Mouse (Mus musculus): ENCODE results near the gene Cgn. TPM values are rescaled to one million over a fixed set of nuclear protein-coding genes. Genes with fewer than 3 reads are reported as not detected.
"Not testable (repeated sequence)": the region's sequence is repeated elsewhere in the genome, so short reads cannot be mapped to it uniquely, and the experiment has no call there.

Cgn gene
- total RNA-seq, 1 experiment from 2014 or later, result not detected

GRCm38 (mm10) chr3:94795596-94796140, 9.4 kb upstream of the Cgn start:
- no peak for ATAC-seq (replicated peaks; ENCODE audit: insufficient number of reproducible peaks, low FRiP score, low TSS enrichment, poor library complexity, severe bottlenecking)

GRCm38 (mm10) chr3:94794359-94794758, 8.1 kb upstream of the Cgn start:
- no peak for ATAC-seq (replicated peaks; ENCODE audit: insufficient number of reproducible peaks, low FRiP score, low TSS enrichment, poor library complexity, severe bottlenecking)

- ATAC-seq (replicated peaks; ENCODE audit: insufficient number of reproducible peaks, low FRiP score, low TSS enrichment, poor library complexity, severe bottlenecking), result no peak
These were observed 7.4 kb upstream of the Cgn start for GRCm38 (mm10) chr3:94793672-94794071.

GRCm38 (mm10) chr3:94792258-94792657, 6.0 kb upstream of the Cgn start:
- no peak for ATAC-seq (replicated peaks; ENCODE audit: insufficient number of reproducible peaks, low FRiP score, low TSS enrichment, poor library complexity, severe bottlenecking)

- ATAC-seq (replicated peaks; ENCODE audit: insufficient number of reproducible peaks, low FRiP score, low TSS enrichment, poor library complexity, severe bottlenecking), result no peak
These were observed 3.2 kb upstream of the Cgn start for GRCm38 (mm10) chr3:94789516-94789915.

- ATAC-seq (replicated peaks; ENCODE audit: insufficient number of reproducible peaks, low FRiP score, low TSS enrichment, poor library complexity, severe bottlenecking), result no peak
These were observed 2.8 kb upstream of the Cgn start for GRCm38 (mm10) chr3:94789071-94789470.

GRCm38 (mm10) chr3:94787122-94787780, 959 bp upstream of the Cgn start:
- no peak for ATAC-seq (replicated peaks; ENCODE audit: insufficient number of reproducible peaks, low FRiP score, low TSS enrichment, poor library complexity, severe bottlenecking)

- no peak for ATAC-seq (replicated peaks; ENCODE audit: insufficient number of reproducible peaks, low FRiP score, low TSS enrichment, poor library complexity, severe bottlenecking)
These were observed 334 bp downstream of the Cgn start for GRCm38 (mm10) chr3:94785958-94786357.

- ATAC-seq (replicated peaks; ENCODE audit: insufficient number of reproducible peaks, low FRiP score, low TSS enrichment, poor library complexity, severe bottlenecking), result no peak
These were observed 2.1 kb downstream of the Cgn start for GRCm38 (mm10) chr3:94784171-94784701.

GRCm38 (mm10) chr3:94783462-94783931, 2.8 kb downstream of the Cgn start:
- ATAC-seq (replicated peaks; ENCODE audit: insufficient number of reproducible peaks, low FRiP score, low TSS enrichment, poor library complexity, severe bottlenecking), result no peak

- ATAC-seq (replicated peaks; ENCODE audit: insufficient number of reproducible peaks, low FRiP score, low TSS enrichment, poor library complexity, severe bottlenecking), result no peak
These were observed 3.4 kb downstream of the Cgn start for GRCm38 (mm10) chr3:94782936-94783335.

GRCm38 (mm10) chr3:94781356-94781755, 4.9 kb downstream of the Cgn start:
- no peak for ATAC-seq (replicated peaks; ENCODE audit: insufficient number of reproducible peaks, low FRiP score, low TSS enrichment, poor library complexity, severe bottlenecking)

- no peak for ATAC-seq (replicated peaks; ENCODE audit: insufficient number of reproducible peaks, low FRiP score, low TSS enrichment, poor library complexity, severe bottlenecking)
These were observed 10.4 kb downstream of the Cgn start for GRCm38 (mm10) chr3:94775886-94776285.

GRCm38 (mm10) chr3:94774039-94774438, 12.3 kb downstream of the Cgn start:
- ATAC-seq (replicated peaks; ENCODE audit: insufficient number of reproducible peaks, low FRiP score, low TSS enrichment, poor library complexity, severe bottlenecking), result no peak

- not testable (repeated sequence) for ATAC-seq (replicated peaks; ENCODE audit: insufficient number of reproducible peaks, low FRiP score, low TSS enrichment, poor library complexity, severe bottlenecking)
These were observed 20.8 kb downstream of the Cgn start for GRCm38 (mm10) chr3:94765456-94765855.

- ATAC-seq (replicated peaks; ENCODE audit: insufficient number of reproducible peaks, low FRiP score, low TSS enrichment, poor library complexity, severe bottlenecking), result not testable (repeated sequence)
These were observed 21.6 kb downstream of the Cgn start for GRCm38 (mm10) chr3:94764545-94765292.

GRCm38 (mm10) chr3:94758427-94758826, 27.9 kb downstream of the Cgn start:
- not testable (repeated sequence) for ATAC-seq (replicated peaks; ENCODE audit: insufficient number of reproducible peaks, low FRiP score, low TSS enrichment, poor library complexity, severe bottlenecking)

GRCm38 (mm10) chr3:94758056-94758409, 28.3 kb downstream of the Cgn start:
- peak; percentile 97 for ATAC-seq (replicated peaks; ENCODE audit: insufficient number of reproducible peaks, low FRiP score, low TSS enrichment, poor library complexity, severe bottlenecking)

GRCm38 (mm10) chr3:94757251-94758055, 28.8 kb downstream of the Cgn start:
- ATAC-seq (replicated peaks; ENCODE audit: insufficient number of reproducible peaks, low FRiP score, low TSS enrichment, poor library complexity, severe bottlenecking), result peak; percentile 11; the same call in 1 of the 2 replicates

Data from monocyte, adult 5-6 weeks (primary cell).